Mouse (Mus musculus): ENCODE measurements around the gene Lrmda.

Lrmda gene

GRCm38 (mm10) chr14:22161416-22161815 is 141.9 kb downstream of the Lrmda start:
- DNase-seq = no peak

GRCm38 (mm10) chr14:22167285-22167684 is 147.8 kb downstream of the Lrmda start:
- no peak for DNase-seq

GRCm38 (mm10) chr14:22168077-22168794 is 148.7 kb downstream of the Lrmda start:
- no peak for DNase-seq

- DNase-seq = no peak
These were observed 149.5 kb downstream of the Lrmda start for GRCm38 (mm10) chr14:22168795-22169568.

GRCm38 (mm10) chr14:22174757-22175156 is 155.2 kb downstream of the Lrmda start:
- DNase-seq = no peak

- DNase-seq = no peak
These were observed 160.2 kb downstream of the Lrmda start for GRCm38 (mm10) chr14:22179761-22180160.

- DNase-seq = no peak
These were observed 162.0 kb downstream of the Lrmda start for GRCm38 (mm10) chr14:22181508-22181907.

GRCm38 (mm10) chr14:22183195-22183594 is 163.7 kb downstream of the Lrmda start:
- DNase-seq = peak; percentile 58

- no peak for DNase-seq
These were observed 165.9 kb downstream of the Lrmda start for GRCm38 (mm10) chr14:22185452-22185851.

GRCm38 (mm10) chr14:22190111-22190510 is 170.6 kb downstream of the Lrmda start:
- no peak for DNase-seq

- no peak for DNase-seq
These were observed 172.7 kb downstream of the Lrmda start for GRCm38 (mm10) chr14:22192185-22192584.

- DNase-seq = no peak
These were observed 178.5 kb downstream of the Lrmda start for GRCm38 (mm10) chr14:22198021-22198420.

GRCm38 (mm10) chr14:22198641-22199425 is 179.3 kb downstream of the Lrmda start:
- no peak for DNase-seq

- no peak for DNase-seq
These were observed 182.2 kb downstream of the Lrmda start for GRCm38 (mm10) chr14:22201667-22202066.

- no peak for DNase-seq
These were observed 191.1 kb downstream of the Lrmda start for GRCm38 (mm10) chr14:22210601-22211000.

- no peak for DNase-seq
These were observed 198.7 kb downstream of the Lrmda start for GRCm38 (mm10) chr14:22218183-22218582.

GRCm38 (mm10) chr14:22222038-22222437 is 202.5 kb downstream of the Lrmda start:
- no peak for DNase-seq

- no peak for DNase-seq
These were observed 203.1 kb downstream of the Lrmda start for GRCm38 (mm10) chr14:22222574-22222973.

- no peak for DNase-seq
These were observed 206.7 kb downstream of the Lrmda start for GRCm38 (mm10) chr14:22226205-22226604.

GRCm38 (mm10) chr14:22228253-22228968 is 208.9 kb downstream of the Lrmda start:
- no peak for DNase-seq

GRCm38 (mm10) chr14:22240315-22240714 is 220.8 kb downstream of the Lrmda start:
- DNase-seq = no peak

GRCm38 (mm10) chr14:22255458-22255857 is 235.9 kb downstream of the Lrmda start:
- no peak for DNase-seq

GRCm38 (mm10) chr14:22256274-22256673 is 236.8 kb downstream of the Lrmda start:
- DNase-seq = peak; percentile 20
